Mouse (Mus musculus) lung, postnatal 0 days (tissue): ENCODE measurements around the gene Hilpda. TPM values are rescaled to one million over a fixed set of nuclear protein-coding genes. Genes with fewer than 3 reads are reported as not detected.
A peak's percentile ranks its signal among the peaks of the same experiment; 100 is the strongest.

Experiments used
- ATAC-seq: fragments of 200-750 bp; cut with Nextera tagmentation; 2 replicates; pipeline ENCODE4 v1.8.0; 2017; ENCODE audit warnings: moderate library complexity
- DNase-seq: peaks from one replicate; pipeline ENCODE4 v3.0.0-alpha.2; 2016; ENCODE audit warnings: low spot score
- H3K27ac ChIP-seq: fragments of 300-500 bp; sonication (generic); 2 replicates; pipeline ENCODE4 v1.5.1; 2014; ENCODE audit warnings: antibody characterized with exemption, mild to moderate bottlenecking, low read length, mixed read lengths
- H3K27me3 ChIP-seq: fragments of 300-500 bp; sonication (generic); replicated peaks from 2 replicates; pipeline ENCODE4 v1.6.1; 2014; ENCODE audit warnings: low read length, mixed read lengths; ENCODE audit not compliant: insufficient read depth
- H3K36me3 ChIP-seq: fragments of 300-500 bp; sonication (generic); 2 replicates; pipeline ENCODE4 v1.6.1; 2014; ENCODE audit warnings: low read length, mixed read lengths; ENCODE audit not compliant: insufficient read depth
- H3K4me1 ChIP-seq: fragments of 300-500 bp; sonication (generic); 2 replicates; pipeline ENCODE4 v1.6.1; 2014; ENCODE audit warnings: antibody characterized with exemption, low read depth, low read length, mixed read lengths; ENCODE audit not compliant: insufficient read depth
- H3K4me2 ChIP-seq: fragments of 300-500 bp; sonication (generic); replicated peaks from 2 replicates; pipeline ENCODE4 v1.6.1; 2014; ENCODE audit warnings: low read depth, mild to moderate bottlenecking, low read length, moderate library complexity, mixed read lengths
- H3K4me3 ChIP-seq: fragments of 300-500 bp; sonication (generic); 2 replicates; pipeline ENCODE4 v1.5.1; 2014; ENCODE audit warnings: low read depth, low read length
- H3K9ac ChIP-seq: fragments of 300-500 bp; sonication (generic); replicated peaks from 2 replicates; pipeline ENCODE4 v1.6.1; 2014; ENCODE audit warnings: low read depth, mild to moderate bottlenecking
- H3K9me3 ChIP-seq: fragments of 300-500 bp; sonication (generic); 2 replicates; pipeline ENCODE4 v1.6.1; 2016; ENCODE audit warnings: low read length, mixed read lengths
- CTCF ChIP-seq: IDR thresholded peaks from 2 replicates; pipeline ENCODE4 v1.5.1; 2016; ENCODE audit warnings: antibody characterized with exemption, mild to moderate bottlenecking
- EP300 ChIP-seq: IDR thresholded peaks from 2 replicates; pipeline ENCODE4 v1.6.1; 2016; ENCODE audit warnings: antibody characterized with exemption, mild to moderate bottlenecking, control low read depth
- WGBS: fragments of 180-500 bp; shearing (Covaris S2); extraction: QIAGEN DNeasy Blood & Tissue Kit; methylation state at CpG from one replicate; pipeline ENCODE4 v1.1.7; 2014; 5-methylcytosine and 5-hydroxymethylcytosine counted together
- polyA plus RNA-seq: library from polyadenylated mRNA; unstranded; fragments of >200 nt; fragmentation: Nextera tagmentation; extraction: Ambion mirVana; gene quantifications from 2 replicates; pipeline ENCODE4 v1.2.1, GENCODE M21; 2015

The Hilpda gene
- polyA plus RNA-seq, 1 experiment from 2014 or later = 150 TPM

DNA sequence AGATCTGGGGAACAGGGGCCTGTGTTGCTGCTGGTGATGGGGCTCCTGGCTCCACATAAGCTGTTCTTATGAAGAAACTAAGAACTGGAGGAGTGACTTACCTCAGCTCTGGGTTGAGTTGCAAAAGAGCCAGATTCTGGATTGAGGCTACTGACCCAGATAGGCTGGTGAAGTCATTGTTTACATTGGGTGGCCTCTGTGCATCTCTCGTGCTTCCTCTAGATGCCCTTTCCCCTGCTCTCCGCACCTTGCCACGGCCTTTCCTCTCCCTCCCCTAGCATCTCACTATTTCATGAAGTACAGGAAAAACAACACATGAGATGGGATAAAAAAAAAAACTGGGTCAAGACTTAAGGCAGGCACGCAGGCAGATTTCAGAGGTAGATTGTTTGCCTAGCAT is 5.4 kb upstream of the Hilpda start:
- no peak for TF ChIP-seq EP300
- TF ChIP-seq CTCF = no peak
- no peak for ATAC-seq
- 35% methylated on average over 4 of the region's 4 CpGs for WGBS

DNA sequence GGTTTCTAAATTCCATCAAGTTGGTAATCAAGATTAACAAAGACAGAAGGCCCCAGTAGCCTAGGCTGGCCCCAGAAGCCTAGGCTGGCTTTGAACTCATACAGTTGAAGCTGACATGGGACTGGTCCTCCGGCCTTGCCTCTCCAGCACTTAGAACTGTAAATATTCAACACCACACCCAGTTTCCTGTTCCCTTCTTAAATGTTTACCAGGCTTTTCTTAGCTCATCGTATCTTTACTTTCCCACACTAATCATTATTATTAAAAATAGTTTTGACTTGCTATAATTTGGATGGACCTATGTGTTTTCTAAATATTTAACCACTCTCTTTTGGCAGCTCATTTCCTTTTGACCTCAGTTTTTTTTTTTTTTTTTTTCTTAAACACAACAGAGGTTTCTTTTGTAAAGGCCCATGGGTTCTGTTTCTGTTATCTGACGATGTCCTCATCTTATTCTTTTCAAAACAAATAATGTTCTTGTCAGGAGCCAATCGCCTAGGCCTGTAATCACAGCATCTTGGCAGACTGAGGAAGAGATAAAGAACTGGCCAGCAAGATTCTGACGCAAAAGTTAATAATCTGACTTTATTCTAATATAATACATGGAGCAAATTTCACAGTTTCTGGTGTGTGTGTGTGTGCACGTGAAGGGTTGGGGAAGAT is 3.2 kb upstream of the Hilpda start:
- H3K27ac ChIP-seq = 0 out of 2 replicates have a peak overlapping the region, but pooled peaks have one; percentile 26
- no peak overlapping the region for H3K9ac ChIP-seq
- no peak overlapping the region for H3K4me2 ChIP-seq
- no peaks in the 10 kb centered on the region for H3K9me3 ChIP-seq
- TF ChIP-seq CTCF (no peak), EP300 (peak; percentile 93)
- ATAC-seq (peak; percentile 16; the same call in 1 of the 2 replicates), DNase-seq (peak; percentile 75)
- H3K27me3 ChIP-seq = no peaks in the 10 kb centered on the region
- WGBS = 34% methylated on average over 6 of the region's 6 CpGs
- no peak overlapping the region for H3K4me3 ChIP-seq
- H3K4me1 ChIP-seq = peaks cover 7% of the 10 kb centered on the region; the same call in 1 of the 2 replicates
- H3K36me3 ChIP-seq = no peaks in the 10 kb centered on the region

More for the DNA sequence above, 5.4 kb upstream of the Hilpda start:
- Histone ChIP-seq H3K4me1 (peaks cover 7% of the 10 kb centered on the region; the same call in 1 of the 2 replicates), H3K27ac (no peak overlapping the region), H3K4me3 (no peak overlapping the region), H3K9ac (no peak overlapping the region), H3K27me3 (no peaks in the 10 kb centered on the region), H3K4me2 (no peak overlapping the region), H3K36me3 (no peaks in the 10 kb centered on the region), H3K9me3 (no peaks in the 10 kb centered on the region)
- DNase-seq = no peak

DNA sequence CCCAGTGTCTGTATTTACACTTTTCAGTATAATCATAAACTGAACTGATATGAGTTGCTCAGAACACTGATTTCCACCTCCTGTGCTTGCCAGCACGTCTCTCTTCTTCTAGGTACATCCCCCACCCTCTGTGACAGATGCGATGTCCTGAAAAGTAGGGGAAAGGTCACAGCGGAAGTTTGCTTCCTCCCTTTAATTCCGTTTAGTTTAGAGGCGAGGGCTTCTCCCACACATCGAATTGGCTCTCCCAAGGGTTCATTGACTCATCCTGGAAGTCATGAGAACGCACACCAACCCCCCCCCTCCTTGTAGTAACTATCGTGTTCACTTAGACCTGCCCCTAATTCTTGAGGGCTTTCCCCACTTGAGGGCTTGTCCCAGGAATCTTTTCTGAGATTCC is 1.3 kb upstream of the Hilpda start:
- H3K27me3 ChIP-seq = 0 out of 2 replicates have a peak, but pooled peaks cover 3% of the 10 kb centered on the region
- TF ChIP-seq EP300 = peak; percentile 75
- no peak for TF ChIP-seq CTCF
- H3K9me3 ChIP-seq = no peaks in the 10 kb centered on the region
- WGBS = 6% methylated on average over 8 of the region's 8 CpGs
- H3K4me1 ChIP-seq = peaks cover 7% of the 10 kb centered on the region; the same call in 1 of the 2 replicates
- H3K27ac ChIP-seq = peak overlapping the region; percentile 64; the same call in 1 of the 2 replicates
- peak; percentile 61 for ATAC-seq
- H3K9ac ChIP-seq = 0 out of 2 replicates have a peak overlapping the region, but pooled peaks have one; percentile 23
- H3K4me3 ChIP-seq = no peak overlapping the region; the same call in 1 of the 2 replicates
- DNase-seq = peak; percentile 80
- peak overlapping the region; percentile 45 for H3K4me2 ChIP-seq
- no peaks in the 10 kb centered on the region; the same call in 1 of the 2 replicates for H3K36me3 ChIP-seq

DNA sequence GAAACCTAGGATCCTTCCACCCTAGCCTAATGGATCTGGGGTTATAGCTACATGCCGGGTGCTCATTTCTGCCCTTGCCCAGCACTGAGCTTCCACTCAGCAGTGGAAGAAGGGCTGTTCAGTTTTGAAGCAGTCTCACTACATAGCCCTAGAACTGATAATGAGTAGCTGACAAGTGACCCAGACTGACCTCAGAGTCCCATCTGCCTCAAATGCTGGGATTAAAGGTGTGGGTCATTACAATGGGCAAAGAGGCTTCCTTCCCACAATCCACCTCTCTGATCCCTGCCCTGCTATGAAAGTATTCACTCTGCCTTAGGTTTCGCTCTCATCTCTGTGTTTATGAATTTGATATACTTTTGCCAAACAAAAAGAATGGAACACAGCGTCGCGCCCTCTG is 4.5 kb downstream of the Hilpda start:
- ATAC-seq (no peak), DNase-seq (no peak)
- Histone ChIP-seq H3K4me2 (no peak overlapping the region), H3K9me3 (no peaks in the 10 kb centered on the region), H3K4me1 (no peaks in the 10 kb centered on the region), H3K36me3 (no peaks in the 10 kb centered on the region; the same call in 1 of the 2 replicates), H3K9ac (no peak overlapping the region), H3K27ac (no peak overlapping the region), H3K4me3 (no peak overlapping the region), H3K27me3 (0 out of 2 replicates have a peak, but pooled peaks cover 3% of the 10 kb centered on the region)
- WGBS = 77% methylated on average over 5 of the region's 5 CpGs
- TF ChIP-seq CTCF = no peak
- TF ChIP-seq EP300 = no peak

DNA sequence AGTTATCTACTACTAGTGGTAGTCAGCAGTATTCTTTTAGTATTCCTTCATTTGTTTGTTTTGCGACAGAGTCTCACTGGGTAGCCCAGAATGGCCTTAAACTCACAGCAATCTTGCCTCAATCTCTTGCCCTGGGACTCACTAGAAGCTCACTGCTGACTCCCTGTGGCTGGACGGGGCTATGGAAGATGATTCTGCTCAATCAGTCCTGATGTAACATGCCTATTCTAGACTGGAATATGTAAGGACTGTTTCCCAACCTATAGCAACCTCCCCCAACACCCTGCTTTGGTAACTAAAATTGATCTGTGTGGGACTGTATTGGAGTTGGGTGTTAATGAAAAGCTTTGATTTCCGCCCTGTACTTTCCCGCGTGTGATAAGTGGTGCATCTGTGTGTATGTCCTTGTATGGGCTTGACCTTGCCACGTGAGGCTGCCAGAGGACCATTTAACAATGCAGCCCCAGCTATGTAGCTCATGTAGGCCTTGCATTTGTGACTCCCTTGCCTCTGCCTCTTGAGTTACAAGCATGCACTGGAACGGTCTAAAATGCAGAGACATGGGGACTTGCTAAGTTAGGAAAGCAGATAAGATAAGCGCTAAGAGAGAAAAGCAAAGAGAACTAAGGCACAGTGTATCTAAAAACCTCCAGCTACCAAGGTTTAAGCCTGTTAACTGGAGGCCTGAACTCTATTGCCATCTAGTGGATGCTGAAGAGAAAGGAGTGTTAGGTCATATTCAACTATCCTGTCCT is 6.4 kb downstream of the Hilpda start:
- Histone ChIP-seq H3K9ac (no peak overlapping the region), H3K4me2 (no peak overlapping the region), H3K4me3 (no peak overlapping the region), H3K4me1 (no peaks in the 10 kb centered on the region), H3K27ac (no peak overlapping the region), H3K27me3 (0 out of 2 replicates have a peak, but pooled peaks cover 3% of the 10 kb centered on the region), H3K9me3 (no peaks in the 10 kb centered on the region), H3K36me3 (no peaks in the 10 kb centered on the region; the same call in 1 of the 2 replicates)
- 26% methylated on average over 8 of the region's 8 CpGs for WGBS
- ATAC-seq (peak; percentile 78), DNase-seq (peak; percentile 91)
- TF ChIP-seq EP300 = no peak
- TF ChIP-seq CTCF = peak; percentile 86

DNA sequence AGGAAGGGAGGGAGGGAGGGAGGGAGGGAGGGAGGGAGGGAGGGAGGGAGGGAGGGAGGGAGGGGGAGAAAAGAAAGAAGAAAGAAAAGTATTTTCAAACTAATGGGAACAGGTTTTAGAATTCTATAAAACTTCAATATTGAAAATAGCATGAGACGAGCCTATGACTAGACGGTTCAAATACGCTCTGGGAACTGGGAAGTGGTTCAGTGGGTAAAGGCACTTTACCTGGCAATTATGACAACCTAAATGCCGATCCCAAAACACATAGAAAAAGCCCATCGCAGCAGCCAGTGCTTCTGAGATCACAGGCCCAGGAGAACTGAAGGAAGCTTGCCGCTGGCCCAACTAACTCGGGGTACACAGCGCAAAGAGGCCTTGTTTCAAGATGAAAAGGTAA is 7.0 kb downstream of the Hilpda start, which contains the start of gene Fam71f2:
Fam71f2 (plus strand) TSS at position 301 of the 400 bp plus-strand sequence.
- no peak within 1 kb of the TSS for H3K4me3 ChIP-seq
- DNase-seq = no peak
- no peak within 1 kb of the TSS for H3K4me2 ChIP-seq
- H3K9me3 ChIP-seq = no peaks in the 10 kb centered on the region
- TF ChIP-seq EP300 (no peak), CTCF (no peak)
- H3K4me1 ChIP-seq = no peaks in the 10 kb centered on the region
- WGBS = 82% methylated on average over 8 of the region's 8 CpGs
- no peak for ATAC-seq
- no peaks in the 10 kb centered on the region; the same call in 1 of the 2 replicates for H3K36me3 ChIP-seq
- no peak within 1 kb of the TSS for H3K9ac ChIP-seq
- 0 out of 2 replicates have a peak, but pooled peaks cover 3% of the 10 kb centered on the region for H3K27me3 ChIP-seq
- H3K27ac ChIP-seq = no peak within 1 kb of the TSS
